Mouse (Mus musculus): ENCODE measurements around the gene Bst2. TPM values are rescaled to one million over a fixed set of nuclear protein-coding genes. Genes with fewer than 3 reads are reported as not detected.

Bst2 gene
- total RNA-seq, 1 experiment from 2014 or later = 66.0 TPM

GRCm38 (mm10) chr8:71516786-71517185 is 20.5 kb downstream of the Bst2 start:
- no peak for DNase-seq

GRCm38 (mm10) chr8:71515043-71515442 is 22.2 kb downstream of the Bst2 start:
- DNase-seq = no peak

- DNase-seq = no peak
Measured at GRCm38 (mm10) chr8:71513018-71513754, 24.1 kb downstream of the Bst2 start.

GRCm38 (mm10) chr8:71511644-71512043 is 25.6 kb downstream of the Bst2 start, which contains the start of gene Plvap:
Plvap (minus strand) TSS chr8:71511752.
- no peak for DNase-seq

- no peak for DNase-seq
Measured at GRCm38 (mm10) chr8:71509316-71509715, 27.9 kb downstream of the Bst2 start.

GRCm38 (mm10) chr8:71507589-71508104 is 29.6 kb downstream of the Bst2 start:
- peak; percentile 85 for DNase-seq

GRCm38 (mm10) chr8:71505979-71506378 is 31.3 kb downstream of the Bst2 start:
- DNase-seq = peak; percentile 50

GRCm38 (mm10) chr8:71505326-71505725 is 31.9 kb downstream of the Bst2 start:
- no peak for DNase-seq

- no peak for DNase-seq
Measured at GRCm38 (mm10) chr8:71504349-71504748, 32.9 kb downstream of the Bst2 start.

- peak; percentile 38 for DNase-seq
Measured at GRCm38 (mm10) chr8:71498816-71499690, 38.2 kb downstream of the Bst2 start.

- DNase-seq = peak; percentile 43
Measured at GRCm38 (mm10) chr8:71497881-71498501, 39.3 kb downstream of the Bst2 start.

GRCm38 (mm10) chr8:71497077-71497645 is 40.1 kb downstream of the Bst2 start:
- DNase-seq = no peak

- peak; percentile 97 for DNase-seq
Measured at GRCm38 (mm10) chr8:71496481-71496880, 40.8 kb downstream of the Bst2 start.

- no peak for DNase-seq
Measured at GRCm38 (mm10) chr8:71495811-71496210, 41.4 kb downstream of the Bst2 start.

GRCm38 (mm10) chr8:71495039-71495438 is 42.2 kb downstream of the Bst2 start:
- DNase-seq = peak; percentile 91

- peak; percentile 79 for DNase-seq
Measured at GRCm38 (mm10) chr8:71488454-71488853, 48.8 kb downstream of the Bst2 start.

- DNase-seq = peak; percentile 82
Measured at GRCm38 (mm10) chr8:71487691-71488445, 49.4 kb downstream of the Bst2 start, which contains the start of gene Gtpbp3. Gtpbp3 (plus strand) TSS chr8:71488103.

GRCm38 (mm10) chr8:71486136-71486529 is 51.1 kb downstream of the Bst2 start:
- no peak for DNase-seq

- peak; percentile 86 for DNase-seq
Measured at GRCm38 (mm10) chr8:71485142-71486135, 51.8 kb downstream of the Bst2 start, which contains the start of gene Ano8. Ano8 (minus strand) TSS chr8:71485963.

- no peak for DNase-seq
Measured at GRCm38 (mm10) chr8:71484736-71485135, 52.5 kb downstream of the Bst2 start.
